Mouse (Mus musculus) Patski (cell line): ENCODE measurements at regions not wholly inside any gene's neighbourhood (a gene's known extent, or its start where the extent isn't known, plus 50 kb on each side); places are given as distances from the start of the nearest gene placed in this dataset.

Source experiments
- ATAC-seq: fragments of 100-300 bp; one replicate; pipeline ENCODE4 v1.8.0; 2021
- CTCF ChIA-PET: fragments of 350-600 bp; sonication (Branson Sonifier 250); formaldehyde crosslinking; loops from one replicate; lab custom pipeline; 2022; ENCODE audit warnings: inconsistent platforms; lab: Charles Lee
- POLR2A ChIA-PET: fragments of 350-600 bp; sonication (Branson Sonifier 250); formaldehyde crosslinking; loops from one replicate; lab custom pipeline; 2022; ENCODE audit warnings: antibody characterized with exemption, inconsistent platforms; lab: Charles Lee
- DNase-seq: peaks from one replicate; pipeline ENCODE4 v3.0.0-alpha.2; 2011; ENCODE audit warnings: low read depth, low spot score
- H3K27me3 ChIP-seq: fragments of 371-371 bp; one replicate; pipeline ENCODE4 v1.5.1; 2021
- CTCF ChIP-seq: fragments of 100-300 bp; IDR thresholded peaks from one replicate; pipeline ENCODE4 v1.5.1; 2021
- in situ Hi-C: fragments of 300-500 bp; cut with MboI; formaldehyde crosslinking; loops from 3 replicates; pipeline ENCODE4 v1.11.1; 2018; ENCODE audit warnings: low pct_unique_long_range_greater_than_20kb, mixed read lengths

- TF ChIP-seq CTCF: no peak
Observed at GRCm38 (mm10) chr8:9152313-9152925, 462.1 kb upstream of the Arglu1 start.

DNA sequence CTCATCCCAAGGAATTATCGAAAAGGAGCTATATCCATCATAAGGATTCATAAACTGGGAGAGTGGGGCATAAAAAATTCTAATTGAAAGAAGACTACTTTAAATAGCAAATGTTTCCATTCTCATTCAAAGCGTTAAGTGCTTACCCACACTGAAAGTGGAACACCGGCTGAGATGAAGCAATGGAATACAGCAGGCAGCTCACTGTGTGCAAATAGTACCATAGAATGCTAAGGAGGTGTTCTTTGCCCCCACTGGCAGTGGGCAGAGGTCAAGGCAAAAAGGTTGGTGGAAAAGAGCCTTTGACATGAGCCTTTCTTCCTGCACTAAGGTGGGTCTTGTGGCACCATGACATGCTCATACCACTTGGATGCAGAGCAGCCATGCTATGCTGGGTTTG, 454.0 kb upstream of the Arglu1 start:
- DNase-seq (no peak), ATAC-seq (no peak)
- in situ Hi-C loops: no loop called here
- no peak for TF ChIP-seq CTCF
- POLR2A ChIA-PET: no interaction called here
- no peaks in the 10 kb centered on the region for H3K27me3 ChIP-seq
- CTCF ChIA-PET: no interaction called here

More at GRCm38 (mm10) chr8:9152313-9152925, 462.1 kb upstream of the Arglu1 start:
- in situ Hi-C loops: no loop called here
- ChIA-PET CTCF (interaction anchor here (2.0 kb wide), 1 partner anchor 22 kb away, joined by 7 read pairs; no protein-coding TSS in a partner anchor), POLR2A (no interaction called here)
- H3K27me3 ChIP-seq: no peaks in the 10 kb centered on the region
- no peak for ATAC-seq
- DNase-seq: no peak

- in situ Hi-C loops: no loop called here
- ChIA-PET POLR2A (no interaction called here), CTCF (interaction anchor here (1.9 kb wide), 1 partner anchor 12 kb away, joined by 4 read pairs; no protein-coding TSS in a partner anchor)
- TF ChIP-seq CTCF: no peak
- H3K27me3 ChIP-seq: no peaks in the 10 kb centered on the region
- ATAC-seq (no peak), DNase-seq (no peak)
Observed at GRCm38 (mm10) chr8:9139781-9140180, 449.5 kb upstream of the Arglu1 start.

- no peak for DNase-seq
Observed at GRCm38 (mm10) chr8:9139059-9139620, 448.8 kb upstream of the Arglu1 start.

GRCm38 (mm10) chr8:9133758-9134157, 443.4 kb upstream of the Arglu1 start:
- no peaks in the 10 kb centered on the region for H3K27me3 ChIP-seq
- CTCF ChIA-PET: interaction anchor here (1.3 kb wide), 1 partner anchor 141 kb away, joined by 4 read pairs; no protein-coding TSS in a partner anchor
- in situ Hi-C loops: no loop called here
- peak; percentile 84 for ATAC-seq
- DNase-seq: peak; percentile 46
- POLR2A ChIA-PET: no interaction called here
- TF ChIP-seq CTCF: no peak

More at GRCm38 (mm10) chr8:9139059-9139620, 448.8 kb upstream of the Arglu1 start:
- no peaks in the 10 kb centered on the region for H3K27me3 ChIP-seq
- CTCF ChIA-PET: interaction anchor here (1.9 kb wide), 1 partner anchor 12 kb away, joined by 4 read pairs; no protein-coding TSS in a partner anchor
- TF ChIP-seq CTCF: no peak
- POLR2A ChIA-PET: no interaction called here
- no peak for ATAC-seq
- in situ Hi-C loops: no loop called here

DNA sequence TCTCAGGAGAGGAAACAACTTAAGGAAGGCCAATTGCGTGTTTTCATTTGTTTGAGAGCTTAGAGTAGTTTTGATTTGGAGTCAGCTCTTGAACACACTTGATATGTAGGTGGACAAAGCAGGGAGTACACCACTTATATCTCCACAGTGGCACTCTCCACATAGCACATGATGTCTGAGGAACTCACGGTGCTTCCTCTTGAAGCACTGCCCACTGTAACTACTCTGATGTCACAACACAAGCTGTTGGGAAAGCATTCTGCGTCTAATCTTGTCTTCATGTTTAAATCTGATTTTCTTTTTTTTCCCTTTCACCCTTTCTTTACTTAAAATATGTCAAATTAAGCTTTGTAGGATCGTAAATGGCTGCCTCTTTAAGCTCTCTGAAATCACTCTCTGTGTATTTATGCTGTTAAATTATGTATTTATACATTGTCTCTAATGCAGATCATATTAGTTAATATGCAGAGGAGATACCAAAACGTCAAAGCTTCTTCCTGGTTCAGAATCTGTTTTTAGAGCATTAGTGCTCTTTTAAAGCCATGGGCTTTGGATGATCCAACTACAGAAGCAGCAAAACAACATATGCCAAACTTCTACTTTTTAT, 442.4 kb upstream of the Arglu1 start:
- in situ Hi-C loops: no loop called here
- ChIA-PET CTCF (interaction anchor here (1.0 to 1.3 kb wide), 3 partner anchors 13 to 140 kb away, joined by 3 to 4 read pairs (median 3); no protein-coding TSS in a partner anchor), POLR2A (interaction anchor here (0.7 kb wide), 1 partner anchor 168 kb away, joined by 4 read pairs; no protein-coding TSS in a partner anchor)
- ATAC-seq: no peak
- no peaks in the 10 kb centered on the region for H3K27me3 ChIP-seq
- DNase-seq: no peak
- no peak for TF ChIP-seq CTCF

DNA sequence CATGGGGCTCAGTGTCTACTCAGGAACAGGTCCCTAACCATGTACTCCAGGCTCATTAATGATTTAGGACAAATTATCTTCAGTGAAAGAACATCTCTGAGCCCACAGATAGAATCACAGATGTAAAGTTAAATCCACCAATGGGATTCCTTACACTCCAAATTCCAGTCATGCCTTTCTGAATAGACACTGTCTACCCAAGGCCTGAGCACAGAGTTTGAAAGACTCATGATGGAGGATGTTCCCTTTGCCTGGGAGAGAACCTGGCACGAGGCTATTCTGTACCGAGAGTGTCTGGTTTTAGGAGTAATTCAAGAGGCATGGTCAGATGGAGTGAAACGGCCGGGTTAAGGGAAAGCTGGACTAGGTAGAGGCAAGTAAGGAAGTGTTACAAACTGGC, 440.9 kb upstream of the Arglu1 start:
- CTCF ChIA-PET: no interaction called here
- ATAC-seq: peak; percentile 60
- H3K27me3 ChIP-seq: no peaks in the 10 kb centered on the region
- POLR2A ChIA-PET: no interaction called here
- in situ Hi-C loops: no loop called here
- no peak for TF ChIP-seq CTCF
- no peak for DNase-seq

DNA sequence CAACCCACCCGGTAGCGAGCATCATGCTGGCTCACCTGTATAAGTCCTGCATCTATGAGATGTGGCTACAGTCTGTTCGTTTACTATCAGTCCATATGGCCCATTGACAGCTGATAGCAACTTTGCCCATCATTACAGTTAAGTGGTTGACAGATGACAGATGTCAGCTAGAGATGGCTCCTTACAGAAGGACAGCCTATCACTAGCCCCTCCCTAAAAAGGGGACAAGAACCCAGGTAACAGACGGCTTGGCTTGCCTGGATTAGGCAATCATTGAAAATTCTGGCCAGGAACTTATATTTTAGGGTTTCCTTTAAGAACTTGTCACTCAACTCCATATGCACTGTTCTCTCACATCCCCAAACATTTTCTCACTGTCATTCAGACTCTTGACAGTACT, 434.2 kb upstream of the Arglu1 start:
- ChIA-PET CTCF (no interaction called here), POLR2A (no interaction called here)
- in situ Hi-C loops: no loop called here
- H3K27me3 ChIP-seq: no peaks in the 10 kb centered on the region
- ATAC-seq (no peak), DNase-seq (no peak)
- TF ChIP-seq CTCF: no peak

GRCm38 (mm10) chr8:9117809-9118737, 427.8 kb upstream of the Arglu1 start:
- ChIA-PET CTCF (no interaction called here), POLR2A (interaction anchor here (0.6 kb wide), 1 partner anchor 75 kb away, joined by 4 read pairs; no protein-coding TSS in a partner anchor)
- DNase-seq: no peak
- H3K27me3 ChIP-seq: no peaks in the 10 kb centered on the region
- no peak for ATAC-seq
- in situ Hi-C loops: no loop called here
- no peak for TF ChIP-seq CTCF

DNA sequence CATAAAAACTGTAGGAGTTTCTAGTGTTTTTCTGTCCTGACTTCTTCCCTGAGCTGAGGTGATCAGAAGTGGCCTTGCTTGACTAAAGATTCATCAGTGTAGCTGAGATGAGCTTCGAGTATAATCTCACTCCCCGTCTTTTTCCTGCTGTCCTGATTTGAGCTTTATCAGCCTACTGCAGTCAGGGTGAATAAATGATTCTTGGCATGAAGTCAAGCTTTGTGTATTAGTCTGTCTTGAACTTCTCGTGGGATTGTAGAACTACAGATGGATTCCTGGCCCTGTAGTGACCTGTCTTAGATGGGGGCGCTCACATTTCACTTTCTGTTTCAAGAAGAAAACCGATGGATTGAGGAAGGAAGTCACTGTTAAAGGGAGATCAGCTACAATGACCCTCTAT, 405.7 kb upstream of the Arglu1 start:
- no peaks in the 10 kb centered on the region for H3K27me3 ChIP-seq
- CTCF ChIA-PET: no interaction called here
- no peak for TF ChIP-seq CTCF
- POLR2A ChIA-PET: no interaction called here
- in situ Hi-C loops: no loop called here
- ATAC-seq: no peak
- DNase-seq: no peak
